Comparison of ENCODE assay signal across 7 mouse cellular contexts in the genomic region with DNA sequence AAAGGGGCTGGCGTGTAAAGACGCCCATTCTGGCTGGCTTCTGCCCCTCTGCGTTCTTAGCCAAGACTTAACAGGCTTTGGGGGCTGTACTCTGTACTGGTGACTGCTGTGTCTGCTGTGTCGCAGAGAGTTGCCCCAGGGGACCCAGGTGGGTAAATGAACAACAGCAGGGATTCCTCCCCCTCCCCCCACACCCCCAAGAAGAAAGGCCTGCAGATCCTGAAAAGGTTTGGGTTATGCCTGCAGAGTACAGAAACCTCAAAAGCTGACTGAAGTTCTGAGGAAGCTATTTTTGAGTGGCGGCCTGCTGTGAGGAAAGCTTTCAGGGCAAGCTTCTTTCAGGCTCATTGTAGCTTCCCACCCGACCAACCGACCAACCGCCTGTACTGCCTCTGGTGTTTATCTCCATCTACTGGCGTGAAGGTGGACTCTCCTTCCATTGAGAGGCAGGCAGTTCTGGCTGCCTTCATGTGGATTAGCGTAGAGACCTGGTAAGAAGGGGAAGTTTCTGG.
DNase-seq lines count a peak whose midpoint lies in the region; ATAC-seq and TF ChIP-seq lines count a peak whose summit lies in the region.

No protein-coding gene starts in this region.

- TF ChIP-seq POLR2A in liver, adult 2 months (IDR thresholded peaks at IDR 0.05; ENCODE audit: extremely low read depth, insufficient read depth, low read length), result no peak

- H3K27me3 ChIP-seq in heart, embryonic 13.5 days (replicated peaks), result no peaks in the 10 kb centered on the region
- H3K27me3 ChIP-seq in liver, adult 2 months (ENCODE audit: control insufficient read depth, insufficient read depth, low read length), result no peaks in the 10 kb centered on the region

- H3K4me2 ChIP-seq in heart, embryonic 13.5 days, result no peak overlapping the region

- peak overlapping the region; percentile 37; the same call in 1 of the 2 replicates for H3K27ac ChIP-seq in heart, embryonic 13.5 days (replicated peaks)
- no peak overlapping the region for H3K27ac ChIP-seq in liver, adult 2 months (replicated peaks; ENCODE audit: insufficient read depth, low read depth, low read length)

- 0 out of 2 replicates have a peak overlapping the region, but pooled peaks have one; percentile 12 for H3K9ac ChIP-seq in heart, embryonic 13.5 days
- H3K9ac ChIP-seq in liver, adult 2 months (ENCODE audit: low read depth, low read length), result no peak overlapping the region

- H3K9me3 ChIP-seq in heart, embryonic 13.5 days, result no peaks in the 10 kb centered on the region

- peaks cover 27% of the 10 kb centered on the region for H3K36me3 ChIP-seq in heart, embryonic 13.5 days
- peaks cover 10% of the 10 kb centered on the region for H3K36me3 ChIP-seq in liver, adult 2 months (ENCODE audit: control insufficient read depth, insufficient read depth, low read length)

- WGBS in heart, embryonic 13.5 days, result 28% methylated on average over 10 of the region's 10 CpGs
- WGBS in liver, adult 2 months, result 56% methylated on average over 10 of the region's 10 CpGs

- peak; percentile 73 for DNase-seq in 416B (ENCODE audit: low read depth)
- DNase-seq in B cell, adult 2 months, result peak; percentile 48 to 51
- DNase-seq in cerebellum, postnatal 36 days, result peak; percentile 28 to 32
- DNase-seq in liver, adult 2 months (ENCODE audit: extremely low read depth, low read depth, low spot score), result no peak
- DNase-seq in retina, embryonic 14.5 days (ENCODE audit: low spot score), result peak; percentile 73
- DNase-seq in right cerebral cortex, adult 18-20 months, result no peak

- H3K79me2 ChIP-seq in liver, adult 2 months (ENCODE audit: control insufficient read depth, insufficient read depth, low read length), result no peaks in the 10 kb centered on the region

- H3K4me1 ChIP-seq in heart, embryonic 13.5 days, result peaks cover 52% of the 10 kb centered on the region
- H3K4me1 ChIP-seq in liver, adult 2 months (ENCODE audit: control insufficient read depth, insufficient read depth, low read length), result no peaks in the 10 kb centered on the region

- H3K4me3 ChIP-seq in heart, embryonic 13.5 days, result no peak overlapping the region
- no peak overlapping the region for H3K4me3 ChIP-seq in liver, adult 2 months (ENCODE audit: insufficient read depth, low read depth, low read length)

- peak; percentile 40 for TF ChIP-seq CTCF in liver, adult 2 months (IDR thresholded peaks at IDR 0.05; ENCODE audit: low read depth, low read length)

- ATAC-seq in heart, embryonic 13.5 days (ENCODE audit: extremely low read depth, insufficient number of reproducible peaks, low FRiP score, low TSS enrichment), result no peak

Comparison
In these comparisons a context has a peak if more than half of its experiments do, and no peak if none do; other contexts are left out.
1. DNase-seq: peak in 416B (single experiment), B cell, adult 2 months (2 of 2), cerebellum, postnatal 36 days (2 of 2) and retina, embryonic 14.5 days (single experiment); none in liver, adult 2 months (single experiment) and right cerebral cortex, adult 18-20 months (single experiment).